Mouse (Mus musculus): ENCODE measurements at regions not wholly inside any gene's neighbourhood (a gene's known extent, or its start where the extent isn't known, plus 50 kb on each side); places are given as distances from the start of the nearest gene placed in this dataset.

DNA sequence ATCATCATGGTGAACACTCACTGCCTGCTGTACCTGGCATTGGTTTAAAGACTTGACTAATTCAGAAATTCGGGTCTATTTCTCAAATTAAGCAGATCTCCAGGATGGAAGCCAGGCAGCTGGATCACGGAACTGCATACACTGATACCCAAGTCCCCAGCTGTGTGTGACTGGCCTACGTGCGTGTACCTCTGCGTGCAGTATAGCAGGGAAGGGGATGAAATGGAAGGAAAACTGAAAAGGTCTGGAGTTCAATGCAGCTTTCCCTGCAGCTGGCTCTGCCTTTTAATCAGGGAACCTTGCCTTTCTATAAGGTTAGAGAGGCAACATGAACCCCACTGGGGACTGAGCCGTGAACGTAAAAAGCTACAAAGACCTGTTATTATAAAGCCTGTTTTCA lies 106.7 kb upstream of the Camk1g start:
- no peak for DNase-seq (ENCODE audit: low spot score)

DNA sequence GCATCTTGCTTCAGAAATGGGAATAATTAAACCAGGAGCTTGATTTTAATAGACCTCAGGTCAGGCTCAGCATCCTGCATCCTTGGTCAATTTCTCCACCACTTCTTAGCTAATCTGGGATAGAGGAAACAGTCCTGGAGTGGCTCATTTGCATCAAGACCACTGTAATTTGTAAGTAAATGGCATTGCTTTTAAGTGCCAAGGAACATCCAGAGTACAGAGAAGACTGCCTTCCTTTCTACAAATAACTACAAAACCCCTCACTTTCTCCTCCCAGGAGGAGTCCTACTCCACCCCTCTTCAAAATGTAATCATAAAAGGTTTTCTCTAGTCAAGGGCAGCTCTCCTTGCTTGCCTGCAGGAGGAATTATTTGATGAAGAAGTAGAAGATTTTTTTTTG lies 96.2 kb upstream of the Camk1g start:
- no peak for DNase-seq (ENCODE audit: low spot score)

DNA sequence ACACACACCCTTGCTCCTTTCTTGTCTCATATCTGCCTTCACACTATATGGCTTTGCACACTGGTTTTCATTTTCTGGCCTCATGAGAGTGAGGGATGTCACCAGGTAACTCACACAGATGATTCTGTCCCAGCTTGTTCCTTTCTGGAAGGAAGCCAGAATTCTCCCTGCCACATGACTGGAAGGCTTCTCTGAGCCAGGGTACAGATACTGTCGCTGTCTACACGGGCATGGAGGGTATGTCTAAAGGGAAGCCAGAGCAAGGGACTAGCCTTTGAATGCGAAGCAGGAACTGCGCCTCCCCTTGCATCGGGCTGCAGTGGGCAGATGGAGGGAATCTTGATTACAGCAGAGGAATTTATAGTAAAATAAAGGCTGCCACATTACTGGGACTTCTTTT lies 89.6 kb upstream of the Camk1g start:
- DNase-seq (ENCODE audit: low spot score) = no peak

DNA sequence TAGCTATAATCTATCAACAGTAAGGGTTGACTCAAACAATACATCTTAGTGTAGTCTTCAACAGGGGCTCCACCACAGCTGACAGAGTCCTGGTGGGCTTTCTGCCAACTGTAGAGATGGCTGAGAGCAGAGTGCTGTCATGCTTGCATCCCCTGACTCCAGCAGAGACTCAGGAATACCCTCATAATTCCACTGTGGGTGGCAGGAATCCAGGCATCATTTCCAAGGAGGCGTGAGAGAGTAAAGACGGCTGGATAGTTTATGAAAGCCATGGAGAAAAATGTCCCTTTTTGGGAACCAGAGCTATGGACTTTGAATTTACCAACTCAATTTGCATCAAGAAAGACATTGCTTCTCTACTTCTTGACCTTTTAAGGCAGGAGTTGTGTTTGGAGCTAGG lies 87.8 kb upstream of the Camk1g start:
- DNase-seq (ENCODE audit: low spot score) = no peak

DNA sequence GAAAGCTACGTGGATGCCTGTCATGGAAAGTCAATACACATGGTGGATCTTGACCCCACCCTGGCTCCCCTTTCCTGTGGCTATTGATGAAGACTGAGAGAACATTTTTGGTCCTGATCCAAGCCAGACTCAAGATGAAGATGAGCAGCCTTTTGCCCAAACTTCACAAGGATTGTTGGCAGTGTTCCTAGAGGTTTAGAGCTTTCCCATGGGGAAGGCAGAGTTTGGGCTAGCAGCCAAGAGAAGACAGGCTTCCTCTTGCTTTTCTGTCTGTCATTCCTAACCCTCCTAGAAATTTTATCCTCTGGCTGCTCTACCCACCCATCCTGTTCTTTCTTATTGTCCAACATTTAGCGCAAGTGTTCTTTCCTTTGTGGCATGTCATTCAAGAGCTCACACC lies 83.6 kb upstream of the Camk1g start:
- no peak for DNase-seq (ENCODE audit: low spot score)

DNA sequence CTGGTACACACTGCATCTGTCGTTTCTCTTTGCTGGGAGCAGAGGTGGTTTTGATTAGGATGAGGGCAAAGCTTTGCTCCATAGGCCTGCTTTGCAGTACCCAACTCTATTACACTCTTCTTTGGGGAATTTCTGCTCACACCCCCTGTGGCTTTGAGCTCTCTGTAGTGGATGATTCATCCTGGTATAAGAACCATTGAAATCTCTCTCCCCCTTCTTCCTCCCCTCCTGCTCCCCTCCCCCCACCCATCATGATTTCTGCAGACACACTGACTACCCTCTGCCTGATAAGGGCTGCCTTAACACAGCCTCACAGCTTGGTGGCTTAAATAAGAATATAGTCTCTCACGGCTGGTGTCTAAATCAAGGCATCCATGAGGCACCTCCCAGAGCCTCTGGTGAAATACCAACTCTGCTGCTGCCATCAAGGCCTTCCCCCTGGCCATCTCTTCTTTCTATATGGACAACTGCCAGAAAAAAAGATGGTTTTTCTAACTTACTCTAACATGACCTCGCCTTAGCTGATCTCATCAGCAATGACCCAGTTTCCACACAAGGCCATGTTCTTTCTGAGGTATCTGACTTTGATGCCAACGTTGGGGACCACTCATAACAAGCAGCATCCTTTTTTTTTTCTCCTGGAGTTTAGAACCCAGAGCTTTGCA lies 81.5 kb upstream of the Camk1g start:
- no peak for DNase-seq (ENCODE audit: low spot score)

DNA sequence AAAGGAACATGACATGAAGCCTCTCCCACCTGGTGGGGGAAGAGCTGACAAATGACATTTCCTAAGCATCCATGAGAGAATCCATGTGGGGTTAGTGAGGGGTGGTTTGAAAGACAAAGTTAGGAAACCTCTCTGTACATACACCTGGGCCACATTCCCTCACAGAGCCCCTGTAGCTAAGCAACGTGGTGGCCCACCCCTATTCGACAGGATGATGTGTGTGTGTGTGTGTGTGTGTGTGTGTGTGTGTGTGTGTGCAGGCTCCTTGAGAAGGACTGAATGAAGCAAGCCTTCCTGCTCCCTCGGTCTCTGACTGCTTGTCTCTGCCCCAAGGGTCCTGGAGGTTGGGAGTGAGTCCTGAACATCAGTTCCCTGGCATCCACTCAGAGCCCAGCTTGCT lies 80.7 kb upstream of the Camk1g start:
- no peak for DNase-seq (ENCODE audit: low spot score)

DNA sequence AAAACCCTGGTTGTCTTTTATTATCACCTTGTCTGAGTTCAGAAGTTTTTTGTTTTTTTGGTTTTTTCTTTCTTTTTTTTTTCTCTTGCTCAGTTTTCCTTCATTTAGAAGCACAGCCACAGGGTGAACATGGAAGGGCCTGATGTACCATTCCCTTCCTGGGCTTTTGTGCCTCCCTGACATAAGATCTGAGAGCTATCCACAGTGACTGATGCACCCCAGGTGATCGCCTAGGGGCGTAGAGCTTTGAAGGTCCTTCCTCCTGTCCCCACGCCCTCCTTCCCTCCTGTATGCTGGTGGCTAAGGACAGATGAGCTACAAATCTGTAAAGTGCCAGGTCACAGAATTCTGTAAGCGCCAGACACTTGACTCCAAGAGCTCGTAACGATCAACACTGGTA lies 80.1 kb upstream of the Camk1g start:
- no peak for DNase-seq (ENCODE audit: low spot score)

DNA sequence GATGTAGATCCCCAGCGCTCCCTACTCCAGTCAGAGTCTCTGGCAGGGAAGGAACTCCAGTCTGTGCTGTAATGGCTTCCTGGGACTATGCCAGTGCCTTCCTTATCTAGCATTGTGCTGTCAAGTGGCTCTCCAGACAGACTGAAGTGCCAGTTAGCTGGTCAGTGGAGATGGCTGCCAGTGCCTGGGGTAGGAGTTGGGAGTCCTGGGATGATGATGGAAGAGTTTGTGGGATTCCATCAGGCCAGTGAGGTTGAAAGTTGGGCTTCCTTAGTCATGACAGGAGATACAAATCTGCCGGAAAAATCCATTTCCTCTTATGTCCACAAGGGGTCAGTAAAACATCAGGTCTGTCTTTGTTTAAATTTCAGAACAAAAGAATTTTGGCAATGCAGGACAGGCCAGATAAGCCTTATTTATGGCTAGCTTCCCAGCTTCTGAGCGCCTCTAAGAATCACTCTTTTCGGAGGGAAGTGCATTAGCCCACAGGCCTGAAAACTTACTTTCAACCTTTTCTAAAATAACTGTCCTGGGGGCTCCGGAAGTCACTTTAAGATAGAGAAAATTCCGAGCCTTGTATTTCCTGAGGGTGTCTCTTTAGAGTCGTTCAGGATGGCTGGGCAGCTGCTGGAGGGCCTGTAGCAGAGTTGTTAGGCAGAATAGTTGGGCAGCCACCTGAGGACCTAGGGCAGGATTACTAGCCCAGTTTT lies 79.5 kb upstream of the Camk1g start:
- peak; percentile 25 for DNase-seq (ENCODE audit: low spot score)

DNA sequence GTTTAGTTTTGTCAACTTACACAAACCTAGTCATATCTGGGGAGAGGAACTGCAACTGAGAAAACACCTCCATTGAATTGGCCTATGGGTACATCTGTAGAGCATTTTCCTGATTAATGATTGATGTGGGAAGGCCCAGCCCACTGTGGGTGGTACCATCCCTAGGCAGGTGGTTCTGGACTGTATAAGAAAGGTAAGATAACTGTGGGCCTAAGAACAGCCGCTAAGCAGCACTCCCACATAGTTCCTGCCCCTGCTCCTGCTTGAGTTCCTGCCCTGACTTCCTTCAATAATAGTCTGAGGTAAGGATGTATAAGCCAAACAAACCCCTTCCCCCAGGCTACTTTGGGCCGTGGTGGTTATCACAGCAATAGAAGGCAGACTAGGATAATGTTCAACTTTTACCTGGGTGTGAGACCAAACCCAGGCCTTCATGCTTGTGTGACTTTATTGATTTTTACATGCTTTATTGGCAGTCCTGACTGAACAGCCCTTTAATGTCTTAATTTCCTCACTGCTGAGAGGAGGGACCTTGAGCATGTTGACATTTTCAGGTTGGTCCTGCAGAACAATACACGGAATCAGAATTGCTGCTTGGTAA lies 78.8 kb upstream of the Camk1g start:
- no peak for DNase-seq (ENCODE audit: low spot score)

DNA sequence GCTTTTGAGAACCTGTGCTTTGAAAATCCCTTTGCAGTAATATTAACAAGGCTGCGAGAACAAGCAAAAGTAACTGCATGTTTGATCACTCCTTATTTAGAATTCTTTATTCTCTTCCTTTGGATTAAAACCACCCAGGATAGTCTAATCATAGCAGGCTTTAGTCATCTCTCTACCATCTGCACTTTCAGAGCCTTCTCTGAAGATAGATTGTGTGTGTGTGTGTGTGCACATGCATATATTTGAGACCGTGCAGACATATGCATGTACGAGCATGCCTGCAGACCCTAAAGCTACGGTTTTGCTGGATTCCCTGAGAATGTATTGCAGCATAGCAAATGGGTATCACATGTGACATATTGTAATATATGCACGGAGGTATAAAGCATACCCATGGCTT lies 77.5 kb upstream of the Camk1g start:
- no peak for DNase-seq (ENCODE audit: low spot score)

DNA sequence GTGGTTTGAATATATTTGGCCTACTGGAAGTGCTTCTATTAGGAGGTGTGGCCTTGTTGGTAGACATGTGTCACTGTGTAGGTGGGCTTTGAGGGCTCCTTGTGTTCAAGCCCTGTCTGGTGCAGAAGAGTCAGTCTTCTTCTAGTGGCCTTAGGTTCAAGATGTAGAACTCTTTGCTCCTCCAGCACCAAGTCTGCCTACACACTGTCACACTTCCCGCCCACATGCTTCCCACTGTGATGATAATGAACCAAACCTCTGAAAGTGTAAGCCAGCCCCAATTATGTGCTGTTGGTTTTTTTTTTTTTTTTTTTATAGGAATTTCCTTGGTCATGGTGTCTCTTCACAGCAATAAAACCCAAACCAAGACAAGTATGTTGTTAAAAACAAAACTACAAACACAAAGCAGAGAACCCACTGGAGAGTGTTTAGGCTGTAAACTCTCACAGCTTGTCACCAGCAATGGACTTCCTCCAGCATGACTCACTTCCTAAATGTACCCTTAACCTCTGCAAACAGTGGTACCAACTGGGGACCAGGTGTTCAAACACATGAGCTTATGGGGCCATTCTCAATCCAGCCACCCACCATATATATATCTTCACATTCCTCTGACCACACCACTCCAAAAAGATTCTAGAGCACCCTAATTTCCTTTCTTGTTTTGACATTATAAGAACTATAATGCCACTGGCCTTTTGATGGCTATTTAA lies 74.0 kb upstream of the Camk1g start:
- no peak for DNase-seq (ENCODE audit: low spot score)

DNA sequence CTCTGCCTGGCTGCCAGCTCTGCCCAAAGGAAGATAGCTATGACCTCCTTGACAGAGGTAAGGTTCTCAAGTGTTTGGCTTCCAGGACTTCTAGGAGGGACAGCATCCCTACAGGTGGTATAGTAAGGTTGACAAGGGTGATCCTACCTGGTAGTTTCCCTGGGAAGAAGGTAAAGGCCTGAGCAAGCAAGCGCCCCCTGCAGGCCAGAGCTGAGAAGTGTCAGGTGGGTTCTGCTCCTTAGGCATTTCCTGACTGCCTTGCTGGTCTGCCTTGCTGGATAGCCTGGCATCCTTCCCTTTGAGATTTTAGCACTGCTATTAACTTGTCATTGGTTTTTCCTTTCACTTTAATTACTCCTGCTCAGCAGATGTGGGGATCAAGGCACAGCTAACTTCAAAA lies 70.4 kb upstream of the Camk1g start:
- DNase-seq (ENCODE audit: low spot score) = no peak

DNA sequence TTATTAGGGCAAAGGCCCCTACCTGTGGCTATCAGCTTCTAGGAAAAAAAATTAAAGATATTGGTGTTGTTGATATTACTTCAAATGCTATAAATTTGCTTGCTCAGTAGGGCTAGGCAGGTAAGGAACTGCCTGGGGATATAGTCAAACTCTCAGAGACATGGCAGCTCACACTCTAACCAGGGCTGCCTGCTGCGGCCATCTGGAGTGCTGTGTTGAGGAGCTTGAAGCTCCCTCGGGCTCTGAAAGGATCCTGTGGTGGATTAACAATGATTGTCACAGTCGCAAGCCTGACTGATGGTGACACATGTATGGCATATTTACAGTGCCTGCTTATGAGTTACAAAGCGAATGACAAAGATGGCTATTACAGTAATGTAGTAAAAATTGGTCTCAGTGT lies 64.2 kb upstream of the Camk1g start:
- DNase-seq (ENCODE audit: low spot score) = no peak

DNA sequence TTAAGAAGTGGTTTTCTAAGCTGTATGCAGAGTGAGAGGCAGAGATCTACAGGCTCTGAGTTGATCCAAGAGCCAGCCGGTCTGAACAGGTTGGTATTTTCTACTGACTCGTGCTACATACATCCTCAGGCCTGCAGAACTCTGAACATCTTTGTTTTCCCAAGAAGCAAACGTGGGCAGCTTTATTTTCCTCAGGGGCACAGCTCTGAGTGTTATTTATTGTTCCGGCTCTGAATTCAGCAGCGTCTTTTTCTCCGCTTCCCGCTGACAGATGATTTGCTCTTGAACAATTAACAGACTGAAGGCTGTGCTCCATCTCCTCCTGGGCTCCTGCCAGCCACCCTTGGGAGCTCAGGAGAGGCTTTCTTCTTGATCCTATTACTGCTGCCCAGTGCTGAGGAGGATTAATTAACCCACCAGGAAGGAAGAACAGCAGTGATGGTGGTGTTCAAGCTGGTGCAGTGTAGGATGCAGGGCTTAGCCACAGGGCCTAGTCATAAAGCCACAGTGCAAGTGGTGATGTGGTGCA lies 63.5 kb upstream of the Camk1g start:
- no peak for DNase-seq (ENCODE audit: low spot score)

DNA sequence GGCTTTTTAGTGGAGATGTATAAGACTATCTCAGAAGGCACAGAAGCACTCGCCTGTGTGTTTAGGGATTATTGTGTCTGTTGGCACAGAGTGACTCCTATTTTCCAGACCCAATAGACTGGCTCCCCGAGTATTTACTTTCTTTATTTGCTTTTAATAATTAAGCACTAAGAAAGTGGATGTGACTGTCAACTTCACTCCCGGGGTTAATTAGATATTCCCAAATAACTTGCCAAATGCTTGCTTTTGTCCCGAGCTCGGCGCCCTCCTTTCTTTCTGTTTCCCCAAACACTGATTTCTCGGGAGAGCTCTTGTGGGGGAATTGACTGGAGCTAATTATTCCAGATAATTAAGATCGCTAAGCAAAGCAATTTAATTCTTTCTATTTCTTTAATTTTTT lies 60.1 kb upstream of the Camk1g start:
- no peak for DNase-seq (ENCODE audit: low spot score)

DNA sequence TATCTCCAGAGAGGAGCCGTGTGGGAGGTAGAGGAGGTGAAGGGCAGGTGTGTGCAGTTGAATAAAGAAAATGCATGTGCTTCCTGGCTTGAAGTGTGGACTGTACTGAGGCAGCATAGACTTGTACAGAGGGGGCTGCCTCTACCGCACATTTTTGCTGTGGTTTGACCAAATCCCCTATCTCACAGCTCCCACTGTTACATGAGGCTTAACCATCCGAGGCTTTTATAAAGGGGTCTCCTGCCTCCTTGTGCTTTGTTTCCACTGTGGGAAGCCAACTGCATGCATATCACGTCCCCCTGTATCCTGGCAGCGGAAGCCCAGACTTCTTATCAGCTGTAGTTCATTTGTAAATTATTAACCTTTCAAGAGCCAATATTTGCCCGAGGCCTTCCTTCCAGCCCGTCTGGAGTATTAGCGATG lies 53.6 kb upstream of the Camk1g start:
- no peak for DNase-seq (ENCODE audit: low spot score)

DNA sequence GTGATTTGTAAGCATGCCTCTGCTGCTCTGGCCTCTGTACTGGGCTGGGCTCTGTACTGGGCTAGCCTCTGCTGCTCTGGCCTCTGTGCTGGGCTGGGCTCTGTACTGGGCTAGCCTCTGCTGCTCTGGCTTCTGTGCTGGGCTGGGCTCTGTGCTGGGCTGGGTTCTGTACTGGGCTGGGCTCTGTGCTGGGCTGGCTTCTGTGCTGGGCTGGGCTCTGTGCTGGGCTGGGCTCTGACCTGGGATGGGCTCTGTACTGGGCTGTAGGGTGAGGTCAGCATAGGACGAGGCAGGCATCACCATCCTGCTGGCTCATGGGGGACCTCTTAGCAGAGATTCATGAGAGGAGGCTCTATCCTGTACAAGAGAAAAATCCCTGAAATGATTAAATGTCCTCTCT lies 52.8 kb upstream of the Camk1g start:
- DNase-seq (ENCODE audit: low spot score) = no peak

DNA sequence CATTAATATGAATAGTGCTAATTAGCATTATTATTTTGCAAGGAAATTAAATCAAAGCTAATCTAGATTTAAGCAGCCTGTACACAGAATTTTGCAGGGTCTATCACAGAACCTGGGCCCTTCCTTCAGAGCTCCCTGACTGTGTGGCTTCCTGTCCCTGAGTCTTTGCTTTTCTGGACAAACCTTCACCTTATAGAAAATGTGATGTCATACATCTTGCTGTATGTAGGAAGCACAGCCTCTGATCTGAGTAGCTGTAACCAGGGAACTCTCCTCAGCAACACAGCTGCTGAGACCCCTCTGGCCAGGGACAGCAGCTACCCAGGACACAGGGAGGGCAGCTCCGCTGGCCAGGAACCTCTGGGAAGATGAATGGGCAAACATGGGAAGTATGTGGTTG lies 51.7 kb upstream of the Camk1g start:
- no peak for DNase-seq (ENCODE audit: low spot score)

DNA sequence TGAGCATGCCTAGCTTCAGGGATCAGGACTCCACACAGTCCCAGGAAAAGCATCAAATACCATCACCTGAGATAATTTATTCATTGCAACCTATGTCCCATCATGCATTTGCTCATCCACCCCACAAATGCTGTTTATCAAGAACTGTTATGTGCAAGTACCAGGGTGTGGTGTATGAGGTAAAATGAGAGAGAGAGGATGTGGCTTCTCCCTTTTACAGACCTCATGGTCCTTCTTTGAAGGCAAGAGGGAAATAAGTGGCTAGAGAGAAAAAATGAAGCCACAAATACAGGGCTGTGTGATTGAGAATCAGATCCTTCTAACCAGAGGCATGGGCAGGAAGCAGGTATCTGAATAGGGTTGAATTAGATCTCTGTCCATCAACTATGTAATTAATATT lies 51.3 kb upstream of the Camk1g start:
- no peak for DNase-seq (ENCODE audit: low spot score)
